In genomic region chr10:70741909-70742308, GRCm38 (mm10) we compare ENCODE assay signal across 25 mouse cellular contexts.
"Had no signal": no experiment of that assay in that cellular context is flagged by ENCODE, and none has a peak within 500 bp of the region (broad histone marks: within the 10 kb centered on the region; RNA-seq: fewer than 3 reads in every experiment).

No protein-coding gene starts in this region.

- H3K9ac ChIP-seq: embryonic facial prominence, embryonic 12.5 days; embryonic facial prominence, embryonic 13.5 days; embryonic facial prominence, embryonic 15.5 days; forebrain, embryonic 12.5 days; forebrain, embryonic 13.5 days; forebrain, embryonic 15.5 days; forebrain, postnatal 0 days had no signal

- DNase-seq: cerebellum, adult 9-11 months; cerebellum, postnatal 25 days; cerebellum, postnatal 36 days; embryo, embryonic 11 days; forebrain, postnatal 0 days; gastrocnemius, adult 2 months; gastrocnemius, postnatal 10 days; gastrocnemius, postnatal 14 days; gastrocnemius, postnatal 25 days; gastrocnemius, postnatal 36 days; heart, adult 11 months; heart, adult 18-20 months; heart, adult 2 months had no signal

- H3K4me2 ChIP-seq: embryonic facial prominence, embryonic 12.5 days; embryonic facial prominence, embryonic 13.5 days; embryonic facial prominence, embryonic 15.5 days; forebrain, embryonic 12.5 days; forebrain, embryonic 13.5 days; forebrain, embryonic 15.5 days; heart, embryonic 11.5 days had no signal

- H3K27me3 ChIP-seq: embryonic facial prominence, embryonic 12.5 days; embryonic facial prominence, embryonic 13.5 days; embryonic facial prominence, embryonic 15.5 days; forebrain, embryonic 12.5 days; forebrain, embryonic 13.5 days; forebrain, embryonic 15.5 days had no signal

- H3K36me3 ChIP-seq: embryonic facial prominence, embryonic 10.5 days; embryonic facial prominence, embryonic 12.5 days; embryonic facial prominence, embryonic 13.5 days; embryonic facial prominence, embryonic 15.5 days; forebrain, embryonic 10.5 days; forebrain, embryonic 12.5 days; forebrain, embryonic 15.5 days had no signal

- ATAC-seq: forebrain, embryonic 13.5 days; forebrain, embryonic 14.5 days; forebrain, embryonic 15.5 days; forebrain, embryonic 16.5 days; forebrain, postnatal 0 days had no signal

- H3K4me1 ChIP-seq: embryonic facial prominence, embryonic 10.5 days; embryonic facial prominence, embryonic 12.5 days; embryonic facial prominence, embryonic 13.5 days; embryonic facial prominence, embryonic 15.5 days; forebrain, embryonic 10.5 days; forebrain, embryonic 12.5 days; forebrain, embryonic 15.5 days had no signal

- H3K9me3 ChIP-seq: embryonic facial prominence, embryonic 10.5 days; embryonic facial prominence, embryonic 12.5 days; embryonic facial prominence, embryonic 15.5 days; forebrain, embryonic 10.5 days; forebrain, embryonic 13.5 days; forebrain, embryonic 15.5 days had no signal

- H3K4me3 ChIP-seq: embryonic facial prominence, embryonic 10.5 days; embryonic facial prominence, embryonic 12.5 days; embryonic facial prominence, embryonic 13.5 days; embryonic facial prominence, embryonic 15.5 days; erythroblast, embryonic 14.5 days; forebrain, embryonic 10.5 days; forebrain, embryonic 12.5 days; forebrain, embryonic 13.5 days; forebrain, embryonic 15.5 days; gastrocnemius, adult 2 months; heart, adult 2 months had no signal

- H3K27ac ChIP-seq: embryonic facial prominence, embryonic 10.5 days; embryonic facial prominence, embryonic 12.5 days; embryonic facial prominence, embryonic 13.5 days; embryonic facial prominence, embryonic 15.5 days; forebrain, embryonic 10.5 days; forebrain, embryonic 12.5 days; forebrain, embryonic 13.5 days; forebrain, embryonic 15.5 days; gastrocnemius, adult 2 months; heart, adult 2 months had no signal
